Mouse (Mus musculus): ENCODE data around the gene Npas2.

GRCm38 (mm10) chr1:39368267-39368841, 174.8 kb downstream of the Npas2 start:
- no peak for TF ChIP-seq POLR2A (IDR thresholded peaks at IDR 0.05; ENCODE audit: insufficient read depth, low read depth, low read length)
- no peak for TF ChIP-seq CTCF (IDR thresholded peaks at IDR 0.05; ENCODE audit: insufficient read depth, low read depth, low read length)
